Mouse (Mus musculus) granulocyte monocyte progenitor cell, adult 5-6 weeks (primary cell): Measurements from ENCODE around the gene 1110008L16Rik. TPM values are rescaled to one million over a fixed set of nuclear protein-coding genes. Genes with fewer than 3 reads are reported as not detected.
"Not testable (repeated sequence)": the region's sequence is repeated elsewhere in the genome, so short reads cannot be mapped to it uniquely, and the experiment has no call there.

ENCODE experiments used
- ATAC-seq: replicated peaks from 2 replicates; pipeline ENCODE4 v1.8.0; 2016; ENCODE audit warnings: mild to moderate bottlenecking, moderate TSS enrichment, inconsistent platforms; ENCODE audit not compliant: poor library complexity, severe bottlenecking
- total RNA-seq, 2 experiments: library from RNA; stranded (forward) in 1 of 2; stranded (reverse) in 1 of 2; fragments of 200-712, 200-1000 nt in 1 of 2; fragments of >200 nt in 1 of 2; fragmentation: Nextera tagmentation in 1 of 2; gene quantifications; 2 replicates each; pipeline ENCODE4 v1.2.3; 2014 to 2017

Gene 1110008L16Rik
- total RNA-seq, 2 experiments from 2014 or later, result 24.6 to 34.8 TPM

DNA sequence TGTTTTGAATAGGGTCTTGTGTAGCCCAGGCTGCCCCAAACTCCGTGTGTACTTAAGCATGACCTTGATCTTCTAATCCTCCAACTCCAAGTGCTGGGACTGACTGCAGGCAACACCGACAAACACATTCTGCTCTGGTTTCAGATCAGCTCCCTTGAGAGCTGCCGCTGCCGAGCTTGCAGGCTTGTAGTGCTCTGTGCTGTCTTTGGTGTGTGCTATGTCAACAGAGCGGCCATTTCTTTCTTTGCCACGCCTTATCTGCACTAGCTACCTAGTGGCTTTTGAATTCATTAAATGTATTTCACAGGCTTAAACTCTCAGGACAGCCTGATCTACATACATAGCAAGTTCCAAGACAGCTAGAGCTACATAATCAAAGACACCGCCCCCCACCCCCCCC is 34.3 kb downstream of the 1110008L16Rik start:
- no peak for ATAC-seq

DNA sequence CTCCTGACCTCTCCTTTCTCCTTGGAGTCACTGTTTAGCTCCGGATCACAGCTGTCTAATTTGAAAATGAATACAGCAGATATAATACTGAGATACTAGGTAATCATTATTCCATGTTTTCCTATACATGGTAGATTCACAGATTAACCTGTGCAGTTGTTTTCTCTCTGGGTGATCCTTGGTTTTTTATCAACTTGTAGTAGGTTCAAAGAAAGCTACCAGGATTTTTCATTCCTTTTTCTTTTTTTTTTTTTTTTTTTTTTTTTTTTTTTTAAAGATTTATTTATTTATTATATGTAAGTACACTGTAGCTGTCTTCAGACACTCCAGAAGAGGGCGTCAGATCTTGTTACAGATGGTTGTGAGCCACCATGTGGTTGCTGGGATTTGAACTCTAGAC is 39.1 kb downstream of the 1110008L16Rik start:
- not testable (repeated sequence) for ATAC-seq

DNA sequence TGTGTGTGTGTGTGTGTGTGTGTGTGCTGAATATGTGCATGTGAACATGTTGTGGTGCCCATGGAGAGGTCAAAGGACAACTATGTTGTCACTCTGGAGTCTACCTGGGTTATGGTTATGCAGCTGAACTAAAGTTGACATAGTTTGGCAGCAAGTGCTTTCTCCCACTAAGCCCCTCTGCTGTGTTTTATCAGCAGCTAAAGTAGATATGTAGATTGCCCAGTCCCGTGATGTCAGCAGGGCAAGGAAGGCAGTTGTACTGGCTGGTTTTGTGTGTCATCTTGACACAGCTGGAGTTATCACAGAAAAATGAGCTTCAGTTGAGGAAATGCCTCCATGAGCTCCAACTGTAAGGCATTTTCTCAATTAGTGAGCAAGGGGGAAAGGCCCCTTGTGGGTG is 43.7 kb downstream of the 1110008L16Rik start:
- ATAC-seq, result not testable (repeated sequence)

DNA sequence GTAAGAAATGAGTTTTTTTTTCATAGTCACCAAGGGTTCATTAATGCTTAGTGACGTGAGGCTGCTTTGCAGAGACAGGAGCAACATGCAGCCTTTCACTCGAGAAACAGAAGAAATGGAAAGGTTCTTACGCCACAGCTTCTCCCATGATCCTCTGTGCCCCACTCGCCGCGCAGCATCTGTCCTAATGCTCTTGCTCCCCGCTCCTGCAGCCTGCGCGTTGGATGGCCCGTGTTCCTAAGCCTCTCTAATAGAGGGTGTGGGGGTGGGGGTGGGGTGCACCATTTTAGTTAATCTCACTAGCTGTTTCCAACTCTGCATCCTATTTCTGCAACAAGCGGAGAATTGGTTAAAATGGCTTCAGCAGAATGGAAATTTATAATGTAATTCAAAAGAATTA is 44.6 kb downstream of the 1110008L16Rik start:
- ATAC-seq, result no peak

DNA sequence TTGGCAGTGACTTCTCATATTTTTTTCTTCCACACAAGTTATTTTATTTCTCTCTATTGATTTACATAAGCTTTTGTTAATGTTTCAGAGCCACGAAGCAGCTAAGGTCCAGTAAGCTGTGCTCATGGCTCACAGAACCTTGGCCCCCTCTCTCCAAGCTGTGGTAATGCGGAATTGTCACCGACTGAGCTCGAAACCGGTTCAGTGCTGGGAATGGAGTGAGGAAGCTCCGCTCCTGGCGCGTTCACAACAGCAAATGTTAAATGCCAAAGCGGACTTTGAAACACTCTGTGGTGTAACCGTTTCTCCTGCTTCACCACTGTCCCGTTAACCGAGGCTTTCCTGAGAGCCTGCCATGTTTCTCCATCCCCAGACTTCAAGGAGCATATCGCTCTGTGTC is 45.2 kb downstream of the 1110008L16Rik start:
- ATAC-seq, result peak; percentile 80

DNA sequence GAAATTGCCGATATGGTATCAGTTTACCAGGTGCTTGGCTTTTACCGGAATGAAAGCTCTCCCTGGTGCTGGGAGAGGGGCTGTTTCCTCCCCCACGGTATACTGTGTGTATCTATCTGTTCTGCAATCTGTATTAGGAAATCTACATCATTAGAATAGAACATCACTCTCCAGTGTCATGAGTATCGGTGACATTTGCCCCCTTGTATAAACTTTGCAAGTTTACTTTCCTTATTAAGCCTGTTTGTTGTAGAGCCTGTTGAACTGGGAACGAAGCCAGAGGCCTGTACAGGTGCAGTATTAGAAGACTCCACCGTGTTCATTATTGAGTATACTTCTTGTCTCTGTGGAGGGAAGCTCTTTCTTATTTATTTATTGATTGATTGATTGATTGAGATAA is 54.0 kb downstream of the 1110008L16Rik start:
- no peak for ATAC-seq

DNA sequence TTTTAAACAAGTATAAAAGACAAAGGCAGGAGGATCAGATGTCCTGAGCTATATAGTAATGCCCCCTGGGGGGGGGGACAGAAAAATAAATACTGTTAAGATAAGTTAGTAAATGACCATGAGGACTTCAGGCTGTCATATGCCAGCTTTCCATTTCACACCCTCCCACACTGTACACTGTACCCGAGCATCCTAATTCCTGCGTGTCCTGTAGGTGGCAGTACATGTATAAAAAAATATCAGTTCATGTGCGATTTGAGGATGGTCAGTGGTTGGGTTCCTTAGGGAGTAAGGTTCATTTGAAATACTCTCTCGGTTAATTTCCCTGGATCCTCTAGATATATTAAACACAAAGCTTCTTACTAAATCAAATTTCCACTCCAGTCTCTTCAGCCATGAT is 55.5 kb downstream of the 1110008L16Rik start:
- ATAC-seq, result peak; percentile 76

DNA sequence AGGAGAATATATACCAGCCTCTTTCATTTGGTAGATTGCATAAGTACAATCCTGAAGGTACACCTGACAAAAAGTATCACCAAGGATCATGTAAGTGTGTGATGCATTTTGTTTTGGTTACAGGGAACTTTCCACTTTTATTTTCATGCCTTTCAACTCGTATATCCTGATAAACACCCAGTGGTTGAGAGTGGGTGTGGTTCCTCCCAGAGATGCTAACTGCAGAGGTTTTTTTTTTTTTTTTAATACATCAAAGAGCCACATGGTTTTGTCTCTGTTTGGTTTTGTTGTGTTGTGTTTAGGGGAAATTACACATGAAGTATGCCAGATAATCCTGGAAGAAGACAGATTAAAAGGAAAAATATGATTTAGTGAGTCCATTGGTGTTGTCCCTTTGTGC is 57.9 kb downstream of the 1110008L16Rik start:
- ATAC-seq, result no peak

DNA sequence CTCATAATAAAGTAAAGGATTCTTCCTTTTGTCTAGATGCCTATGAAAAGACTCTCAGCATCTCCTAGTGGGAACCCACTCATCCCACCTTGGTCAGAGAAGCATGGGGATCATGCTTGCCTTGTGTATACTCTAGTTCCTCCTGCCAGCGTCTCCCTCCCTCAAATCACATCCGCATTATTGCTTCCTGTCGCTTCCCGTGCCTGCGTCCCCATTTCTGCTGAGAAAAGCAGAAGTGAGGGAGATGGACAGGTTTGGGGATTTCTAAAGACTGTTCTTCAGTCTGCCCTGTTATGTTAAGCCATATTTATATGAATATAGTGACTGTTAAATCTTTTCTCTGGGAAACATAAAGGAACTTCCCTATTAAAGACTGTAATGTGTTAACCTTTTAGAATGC is 61.6 kb downstream of the 1110008L16Rik start:
- ATAC-seq, result peak; percentile 97

DNA sequence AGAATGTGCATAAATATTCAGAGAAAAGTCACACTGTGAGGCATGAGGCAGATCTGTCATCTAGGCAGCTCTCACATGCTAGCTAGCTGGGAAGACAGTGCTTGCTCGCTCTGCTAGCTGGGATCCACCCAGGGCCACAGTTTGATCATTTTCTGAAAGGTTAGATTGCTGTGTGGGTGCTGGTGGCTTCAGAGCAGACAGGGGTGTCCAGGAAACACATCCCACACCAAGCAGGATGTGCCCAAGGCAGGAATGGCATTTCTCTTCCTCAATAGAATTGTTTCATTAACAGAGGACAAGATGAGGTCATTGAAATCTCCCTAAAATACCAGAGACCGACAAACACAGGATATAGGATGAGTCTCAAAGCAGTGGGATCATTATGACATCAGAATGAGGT is 65.7 kb downstream of the 1110008L16Rik start:
- ATAC-seq, result no peak

DNA sequence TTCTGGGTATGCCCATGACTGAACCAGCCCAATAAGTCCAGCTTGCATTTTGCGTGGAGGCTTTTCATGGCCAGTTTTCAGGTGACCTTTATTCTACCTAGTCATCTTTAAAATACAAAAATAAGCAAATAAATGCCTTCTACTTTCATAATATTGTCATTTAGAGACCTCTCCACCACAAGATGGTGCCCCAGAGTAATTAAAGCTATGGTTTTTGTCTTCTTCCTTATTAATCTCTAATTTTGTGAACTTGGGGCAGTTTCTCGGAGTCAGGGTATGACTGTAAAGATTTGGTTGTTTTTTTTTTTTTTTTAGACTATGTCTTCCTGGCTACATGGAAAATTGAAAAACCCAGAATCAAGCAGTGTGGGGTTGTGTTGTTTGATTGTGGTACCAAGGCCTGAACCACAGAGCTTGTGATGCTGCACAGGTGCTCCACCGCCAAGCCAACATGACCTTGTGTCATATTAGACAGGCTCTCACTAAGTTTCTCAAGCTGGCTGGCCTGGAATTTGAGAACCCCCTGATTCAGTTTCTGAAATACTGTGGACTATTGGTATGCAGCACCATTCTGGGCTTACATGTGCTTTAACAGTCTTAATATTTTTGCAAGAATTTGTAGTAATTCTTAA is 73.2 kb downstream of the 1110008L16Rik start:
- ATAC-seq, result peak; percentile 22; the same call in 1 of the 2 replicates

DNA sequence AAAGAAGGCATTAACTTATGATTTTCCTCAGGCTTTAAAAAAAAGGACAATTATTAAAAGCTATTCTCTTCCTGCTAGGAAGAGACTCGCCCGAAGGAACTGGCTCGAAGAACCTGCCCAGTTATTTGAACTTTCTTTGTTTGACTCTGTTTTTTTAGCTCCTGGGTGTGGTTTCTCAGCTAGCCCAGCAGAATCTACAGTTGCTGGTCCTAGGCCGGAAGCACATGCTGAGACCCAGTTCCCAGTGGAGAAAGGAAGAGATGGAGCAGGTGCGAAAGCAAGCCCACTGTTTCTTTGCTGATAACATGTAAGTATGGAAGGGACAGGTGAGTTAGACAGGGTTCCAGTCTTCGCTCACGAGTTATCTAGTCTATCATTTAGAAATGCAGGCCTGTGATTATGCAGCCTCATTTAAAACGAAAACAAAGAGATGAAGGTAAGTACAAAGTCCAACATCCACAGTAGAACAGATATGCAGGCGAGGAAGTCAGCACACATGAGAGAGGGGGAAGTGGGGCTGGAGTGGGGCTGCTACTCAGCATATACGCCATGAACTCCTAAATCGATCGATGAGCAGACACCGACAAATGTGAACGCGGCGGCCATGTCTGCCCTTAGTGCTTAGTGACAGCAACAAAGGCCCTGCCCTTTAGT is 77.7 kb downstream of the 1110008L16Rik start:
- ATAC-seq, result no peak

DNA sequence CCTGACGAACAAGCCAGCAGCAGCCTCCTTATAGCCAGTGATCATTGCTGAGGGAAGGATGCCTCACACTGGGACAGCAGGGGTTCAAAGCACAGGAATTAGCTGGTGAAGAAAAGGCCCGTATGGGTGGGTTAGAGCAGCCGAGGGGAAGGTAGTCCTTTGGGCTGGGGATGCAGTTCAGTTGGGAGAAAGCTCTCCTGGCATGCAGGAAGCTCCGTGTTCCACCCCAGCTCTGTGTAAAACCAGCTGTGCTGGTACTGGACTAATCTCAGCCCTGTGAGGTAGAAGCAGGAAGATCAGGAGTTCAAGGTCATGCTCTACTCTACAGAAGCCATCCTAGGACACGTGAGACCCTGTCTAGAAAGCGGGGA is 78.2 kb downstream of the 1110008L16Rik start:
- no peak for ATAC-seq

DNA sequence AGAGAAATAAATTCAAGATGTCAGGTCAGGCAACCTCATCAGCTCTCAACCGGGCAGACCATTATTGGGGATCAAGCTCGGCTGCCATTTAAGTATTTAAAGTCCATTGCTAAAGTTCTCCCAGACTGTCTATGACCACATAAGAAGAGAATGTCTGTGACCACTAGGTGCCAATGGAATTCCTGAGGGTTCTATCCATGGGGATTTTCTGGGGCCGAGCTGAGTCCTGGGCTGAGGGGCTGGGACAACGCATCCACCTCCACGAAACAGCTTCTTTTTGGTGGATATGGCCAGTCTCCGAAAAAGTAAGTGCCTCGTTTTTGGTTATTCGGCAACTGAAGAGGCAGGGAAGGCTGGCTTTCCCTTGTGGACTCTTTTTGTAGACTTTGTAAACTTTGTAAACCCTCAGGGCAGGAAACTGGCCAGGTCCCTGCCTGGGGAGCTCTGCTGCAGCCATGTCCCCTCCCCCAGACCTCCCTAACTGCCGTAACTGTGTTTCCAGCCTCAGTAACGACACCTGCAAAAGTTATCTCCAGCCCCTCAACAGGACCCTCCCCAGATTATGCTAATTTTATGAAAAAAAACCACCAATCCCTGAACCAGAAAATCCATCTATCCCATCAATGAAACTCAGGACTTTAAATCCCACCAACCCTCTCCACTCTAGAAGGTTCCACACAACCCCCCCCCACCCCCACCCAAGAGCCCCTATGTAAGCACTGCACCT is 84.8 kb downstream of the 1110008L16Rik start, which contains the start of gene Psma6:
Gene Psma6, plus strand, starts transcription at position 200 of the 727 bp plus-strand sequence.
- no peak for ATAC-seq

DNA sequence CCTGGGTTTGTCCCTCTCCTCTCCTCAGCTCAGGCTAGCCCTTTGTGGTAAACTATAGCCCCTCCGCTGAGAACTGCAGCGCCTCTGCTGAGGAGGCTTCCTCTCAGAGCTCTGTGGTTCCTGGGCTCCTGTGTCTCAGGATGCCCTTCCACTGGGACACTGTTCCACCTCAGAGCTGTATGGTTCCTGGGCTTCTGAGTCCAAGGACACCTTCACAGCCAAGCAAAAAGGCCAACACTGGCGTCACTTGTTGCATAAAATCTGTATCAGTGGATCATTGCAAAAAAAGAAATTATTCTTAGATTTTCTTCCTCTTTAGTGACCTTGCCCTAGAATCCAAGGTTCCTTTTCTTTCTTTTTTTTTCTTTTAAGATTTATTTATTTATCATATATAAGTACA is 85.4 kb downstream of the 1110008L16Rik start:
- no peak for ATAC-seq

DNA sequence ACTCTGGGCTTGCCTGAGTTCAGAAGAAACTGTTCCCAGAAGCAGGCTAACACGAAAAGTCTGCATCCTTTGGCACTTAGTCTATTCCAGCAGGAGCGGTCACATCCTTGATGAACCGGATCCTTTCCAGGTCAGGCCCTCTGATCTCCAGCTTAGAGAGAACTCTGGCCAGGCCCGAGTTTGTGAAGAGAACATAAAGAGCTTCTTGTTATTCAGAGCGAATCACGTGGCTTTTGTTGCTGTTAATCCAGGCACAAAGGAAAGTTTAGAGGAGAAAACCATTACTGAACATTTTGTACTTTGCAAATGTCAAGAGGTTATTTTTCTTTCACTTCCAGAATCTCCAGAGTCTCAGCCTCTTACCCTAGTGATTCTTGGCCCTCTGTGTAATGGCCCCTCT is 86.6 kb downstream of the 1110008L16Rik start:
- no peak for ATAC-seq

DNA sequence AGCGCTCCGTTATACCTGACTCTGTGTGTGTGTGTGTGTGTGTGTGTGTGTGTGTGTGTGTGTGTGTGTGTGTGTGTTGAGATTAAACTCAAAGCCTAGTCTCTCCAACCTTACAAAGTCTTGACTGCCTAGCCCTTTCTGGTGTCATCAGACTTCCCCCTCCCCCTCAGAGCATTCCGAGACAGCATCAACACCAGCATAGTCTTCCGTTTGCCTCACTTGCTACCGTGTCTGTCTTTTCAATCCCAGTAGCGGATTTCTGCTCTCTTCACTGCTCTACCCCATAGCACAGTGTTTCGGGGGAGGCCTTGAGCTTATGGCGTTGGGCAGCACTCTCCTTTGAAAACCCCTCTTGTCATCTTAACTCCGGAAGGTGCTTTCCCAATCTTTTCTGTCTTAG is 87.1 kb downstream of the 1110008L16Rik start:
- ATAC-seq, result no peak

DNA sequence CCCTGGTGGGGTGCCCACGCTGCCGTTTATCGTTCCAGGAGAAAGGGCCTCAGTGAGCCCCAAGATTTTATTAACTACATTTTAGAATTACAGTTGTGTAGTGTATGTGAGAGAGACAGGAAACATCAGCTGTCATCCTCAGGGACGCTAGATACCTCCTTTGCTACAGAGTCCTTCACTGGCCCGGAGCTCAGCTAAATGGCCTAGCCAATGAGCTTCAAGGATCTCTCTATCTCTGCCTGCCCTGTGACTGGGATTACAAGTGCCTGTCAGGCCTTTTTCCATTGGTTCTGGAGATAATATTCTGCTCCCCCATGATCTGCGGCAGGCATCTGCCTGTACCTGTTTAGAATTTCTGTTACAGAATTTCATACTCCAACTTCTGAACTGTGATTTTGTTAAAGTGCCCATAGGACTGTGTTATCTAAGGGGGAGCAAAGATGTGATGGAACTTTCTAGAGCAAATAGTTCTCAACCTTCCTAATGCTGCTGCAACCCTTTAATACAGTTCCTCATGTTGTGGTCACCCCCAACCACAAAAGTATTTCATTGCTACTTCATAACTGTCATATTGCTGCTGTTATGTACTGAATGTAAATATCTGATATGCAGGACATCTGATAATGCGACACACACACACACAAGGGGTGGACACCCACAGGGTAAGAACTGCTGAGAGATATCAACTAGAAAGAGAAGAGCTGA is 87.9 kb downstream of the 1110008L16Rik start:
- ATAC-seq, result peak; percentile 8

DNA sequence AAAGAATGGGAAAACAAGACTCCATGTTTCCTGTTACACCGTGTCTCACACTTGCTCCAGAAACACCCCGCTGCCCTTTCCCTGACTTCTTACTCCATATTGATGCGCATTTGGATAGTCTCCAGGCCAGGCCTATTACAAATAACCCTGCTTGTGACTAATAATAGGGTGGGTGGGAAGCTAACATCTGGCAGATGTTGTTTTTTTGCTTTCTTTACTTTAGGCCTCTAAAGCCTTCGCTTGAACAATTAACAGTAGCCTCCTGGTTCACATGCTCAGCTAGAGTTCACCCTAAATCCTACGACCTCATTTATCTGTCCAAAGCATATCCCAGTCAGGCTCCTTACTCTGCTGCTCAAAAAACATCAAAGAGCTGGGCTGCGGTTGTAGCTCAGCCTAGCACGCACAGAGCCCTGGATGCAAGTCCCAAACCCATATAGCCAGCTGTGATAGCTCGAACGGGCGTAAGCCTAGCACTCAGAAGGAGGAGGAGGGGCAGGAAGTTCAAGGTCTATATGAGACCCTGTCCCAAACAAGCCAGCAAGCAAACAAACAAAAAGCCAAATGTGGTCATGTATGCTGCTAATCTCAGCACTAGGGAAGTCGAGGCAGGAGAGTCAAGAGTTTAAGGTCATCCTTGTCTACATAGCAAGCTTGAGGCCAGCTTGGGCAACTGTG is 88.5 kb downstream of the 1110008L16Rik start:
- peak; percentile 11 for ATAC-seq

DNA sequence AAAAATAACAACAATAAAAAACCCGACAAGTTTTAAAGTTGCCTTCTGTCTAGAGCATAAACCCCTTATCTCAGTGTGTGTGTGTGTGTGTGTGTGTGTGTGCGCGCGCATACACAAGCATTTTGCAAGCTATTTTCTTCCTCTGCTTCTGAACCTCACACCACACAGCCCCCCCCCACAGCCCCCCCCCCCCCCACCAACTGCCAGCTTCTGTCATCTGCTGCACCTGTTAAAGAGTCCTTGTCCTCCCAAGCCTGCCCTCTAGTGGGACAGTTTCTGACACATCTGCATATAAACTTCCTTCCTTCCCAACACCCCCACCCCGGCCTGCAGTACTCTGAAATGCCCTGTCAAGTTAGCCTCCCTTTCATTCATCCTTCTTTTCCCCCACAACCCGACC is 89.1 kb downstream of the 1110008L16Rik start:
- ATAC-seq, result peak; percentile 41
